Mouse (Mus musculus): ENCODE results near the gene Setd7.

DNA sequence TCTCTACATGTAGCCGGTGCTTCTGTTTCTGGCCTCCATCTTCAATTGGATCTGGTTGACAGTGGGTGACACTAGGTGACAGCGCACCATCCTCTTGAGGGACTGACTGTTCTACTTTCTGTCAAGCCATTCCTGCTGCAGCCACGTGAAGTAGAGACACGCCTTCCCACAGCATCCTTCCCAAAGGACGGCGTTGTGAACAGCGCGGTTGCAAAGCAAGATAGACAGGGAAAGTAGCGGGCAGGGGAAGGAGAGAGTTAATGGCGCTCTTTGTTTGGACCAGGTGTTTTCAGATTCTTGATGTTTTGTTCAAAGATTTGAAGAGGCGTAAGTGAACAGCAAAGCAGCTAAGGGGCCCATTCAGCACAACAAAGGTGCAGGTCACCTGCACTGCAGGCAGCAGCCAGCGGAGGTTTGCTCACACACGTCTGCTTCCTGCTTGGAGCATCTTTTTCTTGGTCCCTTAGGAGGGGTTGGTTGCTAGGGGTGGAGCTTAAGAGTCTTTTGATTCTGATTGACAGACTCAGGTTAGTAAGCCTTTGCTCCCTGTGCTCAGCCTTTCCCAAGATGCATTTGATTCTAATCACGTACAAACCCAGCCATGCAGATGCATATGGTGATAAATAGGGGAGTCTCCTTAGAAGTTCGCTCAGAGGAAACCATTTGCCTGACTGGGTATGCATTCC, 29.7 kb upstream of the Setd7 start:
- no peak for TF ChIP-seq CTCF (IDR thresholded peaks at IDR 0.05; ENCODE audit: control insufficient read depth, insufficient read depth, low read length)
- TF ChIP-seq POLR2A (IDR thresholded peaks at IDR 0.05; ENCODE audit: borderline replicate concordance, control insufficient read depth, low read depth, low read length) = no peak
